Mouse (Mus musculus): ENCODE results near the gene Piwil4. TPM values are rescaled to one million over a fixed set of nuclear protein-coding genes. Genes with fewer than 3 reads are reported as not detected.

Piwil4 gene
- total and polyA plus RNA-seq, 2 experiments from 2014 or later: 0.42 to 0.48 TPM

GRCm38 (mm10) chr9:14752001-14752522, 11.5 kb upstream of the Piwil4 start, which contains the start of gene Fut4:
Fut4 (minus strand) TSS chr9:14752393.
- Histone ChIP-seq H3K9ac (replicated peaks; ENCODE audit: low read length) (peak within 1 kb of the TSS; percentile 57), H3K36me3 (ENCODE audit: insufficient read depth, low read length) (no peaks in the 10 kb centered on the region), H3K4me2 (ENCODE audit: low read depth, low read length) (peak within 1 kb of the TSS; percentile 88), H3K4me3 (ENCODE audit: low read length) (peak within 1 kb of the TSS; percentile 45), H3K27ac (no peak within 1 kb of the TSS), H3K27me3 (ENCODE audit: insufficient read depth, low read length) (no peaks in the 10 kb centered on the region), H3K4me1 (ENCODE audit: insufficient read depth, low read length) (peaks cover 10% of the 10 kb centered on the region; the same call in 1 of the 2 replicates), H3K9me3 (ENCODE audit: low read length) (no peaks in the 10 kb centered on the region)
- no peak for TF ChIP-seq CTCF (IDR thresholded peaks at IDR 0.05; ENCODE audit: low read depth)
- WGBS: 1% methylated on average over 28 of the region's 28 CpGs
- ATAC-seq: peak; percentile 79
- peak; percentile 13 for DNase-seq (ENCODE audit: low spot score)

- peak; percentile 31 for DNase-seq (ENCODE audit: low spot score)
- Histone ChIP-seq H3K27ac (no peak overlapping the region), H3K4me2 (ENCODE audit: low read depth, low read length) (peak overlapping the region; percentile 88)
These were observed 11.0 kb upstream of the Piwil4 start for GRCm38 (mm10) chr9:14751503-14752000.

GRCm38 (mm10) chr9:14750901-14751502, 10.5 kb upstream of the Piwil4 start:
- peak; percentile 33; the same call in 1 of the 2 replicates for ATAC-seq
- no peak for TF ChIP-seq CTCF (IDR thresholded peaks at IDR 0.05; ENCODE audit: low read depth)
- Histone ChIP-seq H3K4me1 (ENCODE audit: insufficient read depth, low read length) (peaks cover 10% of the 10 kb centered on the region; the same call in 1 of the 2 replicates), H3K9me3 (ENCODE audit: low read length) (no peaks in the 10 kb centered on the region), H3K27ac (no peak overlapping the region), H3K9ac (replicated peaks; ENCODE audit: low read length) (peak overlapping the region; percentile 57), H3K36me3 (ENCODE audit: insufficient read depth, low read length) (no peaks in the 10 kb centered on the region), H3K4me2 (ENCODE audit: low read depth, low read length) (peak overlapping the region; percentile 88), H3K4me3 (ENCODE audit: low read length) (peak overlapping the region; percentile 45), H3K27me3 (ENCODE audit: insufficient read depth, low read length) (no peaks in the 10 kb centered on the region)
- 56% methylated on average over 42 of the region's 42 CpGs for WGBS
- DNase-seq (ENCODE audit: low spot score): peak; percentile 30

More at GRCm38 (mm10) chr9:14751503-14752000, 11.0 kb upstream of the Piwil4 start:
- TF ChIP-seq CTCF (IDR thresholded peaks at IDR 0.05; ENCODE audit: low read depth): no peak; the same call in 1 of the 2 replicates
- Histone ChIP-seq H3K27me3 (ENCODE audit: insufficient read depth, low read length) (no peaks in the 10 kb centered on the region), H3K9ac (replicated peaks; ENCODE audit: low read length) (peak overlapping the region; percentile 57), H3K9me3 (ENCODE audit: low read length) (no peaks in the 10 kb centered on the region), H3K4me3 (ENCODE audit: low read length) (peak overlapping the region; percentile 45), H3K4me1 (ENCODE audit: insufficient read depth, low read length) (peaks cover 10% of the 10 kb centered on the region; the same call in 1 of the 2 replicates), H3K36me3 (ENCODE audit: insufficient read depth, low read length) (no peaks in the 10 kb centered on the region)
- under 1% methylated on average over 49 of the region's 50 CpGs for WGBS
- ATAC-seq: peak; percentile 84

DNA sequence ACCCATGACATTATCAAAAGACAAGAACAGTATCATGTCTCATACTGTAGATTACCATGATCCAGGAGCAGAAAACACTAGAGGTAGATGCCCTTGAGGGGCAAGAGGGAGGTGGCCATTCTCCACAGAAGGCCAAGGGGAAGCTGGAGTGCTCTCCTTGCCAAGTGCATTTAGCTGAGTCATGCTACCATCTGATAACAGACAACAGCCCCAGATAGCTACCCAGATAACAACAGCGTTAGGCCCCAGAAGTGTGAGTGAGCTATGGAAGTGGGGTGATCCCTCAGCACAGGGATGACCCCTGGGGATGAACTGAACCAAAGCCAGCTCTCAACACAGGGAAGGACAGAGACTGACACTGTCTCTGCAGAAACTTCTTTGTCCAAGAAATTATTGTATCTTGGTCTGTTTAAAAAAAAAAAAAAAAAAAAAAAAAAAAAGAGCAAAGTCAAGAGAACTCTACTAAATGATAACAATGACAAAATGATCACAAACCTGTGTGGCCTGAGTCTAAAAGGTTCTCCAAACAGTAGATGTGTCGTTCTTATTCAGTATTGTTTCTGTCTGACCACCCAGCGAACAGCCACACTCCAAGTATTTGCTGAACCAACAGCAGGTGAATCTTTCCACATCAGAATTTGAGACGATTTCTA, 909 bp downstream of the Piwil4 start:
- no peak for ATAC-seq

GRCm38 (mm10) chr9:14730941-14731541, 9.5 kb downstream of the Piwil4 start:
- ATAC-seq (peak; percentile 79), DNase-seq (ENCODE audit: low spot score) (peak; percentile 26)
- H3K4me1 ChIP-seq (ENCODE audit: insufficient read depth, low read length): no peaks in the 10 kb centered on the region
- H3K9ac ChIP-seq (replicated peaks; ENCODE audit: low read length): no peak overlapping the region
- H3K27ac ChIP-seq: no peak overlapping the region
- H3K9me3 ChIP-seq (ENCODE audit: low read length): no peaks in the 10 kb centered on the region
- no peak overlapping the region for H3K4me2 ChIP-seq (ENCODE audit: low read depth, low read length)
- 40% methylated on average over 9 of the region's 9 CpGs for WGBS
- no peak overlapping the region for H3K4me3 ChIP-seq (ENCODE audit: low read length)
- H3K36me3 ChIP-seq (ENCODE audit: insufficient read depth, low read length): no peaks in the 10 kb centered on the region
- no peaks in the 10 kb centered on the region; the same call in 1 of the 2 replicates for H3K27me3 ChIP-seq (ENCODE audit: insufficient read depth, low read length)
- TF ChIP-seq CTCF (IDR thresholded peaks at IDR 0.05; ENCODE audit: low read depth): no peak

More for the DNA sequence above, 909 bp downstream of the Piwil4 start:
- Histone ChIP-seq H3K4me3 (ENCODE audit: low read length) (no peak overlapping the region), H3K4me1 (ENCODE audit: insufficient read depth, low read length) (no peaks in the 10 kb centered on the region), H3K4me2 (ENCODE audit: low read depth, low read length) (no peak overlapping the region), H3K27me3 (ENCODE audit: insufficient read depth, low read length) (no peaks in the 10 kb centered on the region), H3K36me3 (ENCODE audit: insufficient read depth, low read length) (no peaks in the 10 kb centered on the region), H3K27ac (no peak overlapping the region), H3K9me3 (ENCODE audit: low read length) (no peaks in the 10 kb centered on the region), H3K9ac (replicated peaks; ENCODE audit: low read length) (no peak overlapping the region)
- no peak for TF ChIP-seq CTCF (IDR thresholded peaks at IDR 0.05; ENCODE audit: low read depth)
- DNase-seq (ENCODE audit: low spot score): no peak
- 86% methylated on average over 4 of the region's 4 CpGs for WGBS

DNA sequence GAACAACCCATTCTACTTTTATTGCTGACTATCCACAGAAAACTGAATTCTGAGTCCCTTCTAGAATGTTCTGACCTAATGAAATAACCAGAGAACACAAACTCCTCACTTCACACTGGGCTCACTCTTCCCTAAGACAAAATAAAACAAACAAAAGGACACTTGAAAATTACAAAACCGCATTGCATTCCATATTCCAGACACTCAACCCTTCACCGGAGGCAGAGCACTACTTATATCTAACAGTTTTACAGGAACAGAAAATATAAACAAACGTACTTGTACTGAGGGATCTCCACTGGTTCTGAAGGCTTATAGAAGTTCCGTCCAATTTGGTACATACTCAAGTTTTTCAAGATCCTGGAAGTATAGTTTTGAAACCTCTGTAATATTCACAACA, 12.2 kb downstream of the Piwil4 start:
- no peak overlapping the region for H3K4me2 ChIP-seq (ENCODE audit: low read depth, low read length)
- no peaks in the 10 kb centered on the region for H3K36me3 ChIP-seq (ENCODE audit: insufficient read depth, low read length)
- TF ChIP-seq CTCF (IDR thresholded peaks at IDR 0.05; ENCODE audit: low read depth): no peak
- DNase-seq (ENCODE audit: low spot score) (no peak), ATAC-seq (no peak)
- no peak overlapping the region for H3K9ac ChIP-seq (replicated peaks; ENCODE audit: low read length)
- H3K27me3 ChIP-seq (ENCODE audit: insufficient read depth, low read length): no peaks in the 10 kb centered on the region; the same call in 1 of the 2 replicates
- H3K4me1 ChIP-seq (ENCODE audit: insufficient read depth, low read length): no peaks in the 10 kb centered on the region
- H3K4me3 ChIP-seq (ENCODE audit: low read length): no peak overlapping the region
- no peaks in the 10 kb centered on the region for H3K9me3 ChIP-seq (ENCODE audit: low read length)
- no peak overlapping the region for H3K27ac ChIP-seq
- 84% methylated on average over 4 of the region's 4 CpGs for WGBS
